Mouse (Mus musculus) limb, embryonic 15.5 days (tissue): ENCODE results near the gene Hist1h2bh. TPM values are rescaled to one million over a fixed set of nuclear protein-coding genes. Genes with fewer than 3 reads are reported as not detected.
"Not testable (repeated sequence)": the region's sequence is repeated elsewhere in the genome, so short reads cannot be mapped to it uniquely, and the experiment has no call there.

Experiments used
- ATAC-seq: fragments of 200-750 bp; cut with Nextera tagmentation; 2 replicates; pipeline ENCODE4 v1.8.0; 2017; ENCODE audit warnings: low read depth, moderate TSS enrichment; ENCODE audit not compliant: insufficient number of reproducible peaks, low FRiP score, low TSS enrichment
- H3K27ac ChIP-seq: fragments of 300-500 bp; sonication (generic); 2 replicates; pipeline ENCODE4 v1.5.1; 2015; ENCODE audit warnings: moderate library complexity, mild to moderate bottlenecking, inconsistent platforms
- H3K27me3 ChIP-seq: fragments of 300-500 bp; sonication (generic); 2 replicates; pipeline ENCODE4 v1.6.1; 2015; ENCODE audit warnings: inconsistent platforms
- H3K36me3 ChIP-seq: fragments of 300-500 bp; sonication (generic); 2 replicates; pipeline ENCODE4 v1.6.1; 2015; ENCODE audit warnings: inconsistent platforms
- H3K4me1 ChIP-seq: fragments of 300-500 bp; sonication (generic); 2 replicates; pipeline ENCODE4 v1.6.1; 2015; ENCODE audit warnings: inconsistent platforms
- H3K4me2 ChIP-seq: fragments of 300-500 bp; sonication (generic); 2 replicates; pipeline ENCODE4 v1.6.1; 2015; ENCODE audit warnings: mild to moderate bottlenecking, inconsistent platforms
- H3K4me3 ChIP-seq: fragments of 300-500 bp; sonication (generic); 2 replicates; pipeline ENCODE4 v1.5.1; 2015; ENCODE audit warnings: mild to moderate bottlenecking, inconsistent platforms
- H3K9ac ChIP-seq: fragments of 300-500 bp; sonication (generic); 2 replicates; pipeline ENCODE4 v1.6.1; 2015; ENCODE audit warnings: inconsistent platforms
- H3K9me3 ChIP-seq: fragments of 300-500 bp; sonication (generic); 2 replicates; pipeline ENCODE4 v1.6.1; 2016; ENCODE audit warnings: inconsistent platforms
- WGBS: fragments of 180-500 bp; shearing (Covaris S2); methylation state at CpG from one replicate; pipeline ENCODE4 v1.1.7; 2015; 5-methylcytosine and 5-hydroxymethylcytosine counted together
- polyA plus RNA-seq: library from polyadenylated mRNA; unstranded; fragments of >200 nt; fragmentation: Nextera tagmentation; extraction: Ambion mirVana; gene quantifications from 2 replicates; pipeline ENCODE4 v1.2.1, GENCODE M21; 2015

The Hist1h2bh gene
- polyA plus RNA-seq, 1 experiment from 2014 or later: 0.77 TPM

DNA sequence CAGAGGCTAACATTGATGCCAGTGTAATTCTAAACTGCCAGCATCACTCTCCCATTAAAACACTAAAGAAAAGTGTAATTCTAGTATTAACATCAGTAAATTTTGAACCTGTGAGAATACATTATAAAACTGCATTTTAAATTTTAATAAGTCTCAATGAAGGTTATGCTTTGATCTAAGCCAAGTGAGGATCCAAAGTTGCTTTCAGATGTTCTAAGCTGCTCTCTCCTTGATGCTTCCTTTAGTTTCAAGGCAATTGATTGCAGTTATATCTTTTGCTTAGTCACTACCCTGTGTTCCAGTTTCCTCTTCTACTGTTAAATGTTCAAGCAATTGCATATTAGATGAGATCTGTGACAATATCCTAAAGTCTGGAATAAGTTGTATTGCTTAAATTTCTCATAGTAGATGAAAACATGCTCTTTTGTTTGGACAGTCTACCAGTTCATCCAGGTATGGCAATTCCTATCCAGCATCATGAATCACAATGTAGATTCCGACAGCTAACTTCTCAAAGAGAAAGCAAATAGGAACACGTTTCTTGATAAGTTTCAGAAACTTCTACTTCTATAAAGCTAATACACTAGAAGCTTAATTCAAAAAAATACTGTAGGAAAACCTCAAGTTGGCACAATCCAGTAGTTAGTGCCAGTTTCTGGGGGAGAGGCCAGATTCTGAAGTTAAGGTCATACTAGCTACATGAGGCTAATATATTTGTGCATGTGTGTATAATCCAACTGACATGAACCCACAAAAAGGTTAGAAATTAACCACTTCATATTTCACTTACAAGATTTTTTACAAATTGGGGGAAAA, 29.2 kb upstream of the Hist1h2bh start:
- Histone ChIP-seq H3K27me3 (no peaks in the 10 kb centered on the region), H3K4me1 (peaks cover 30% of the 10 kb centered on the region), H3K27ac (peak overlapping the region; percentile 94), H3K4me2 (peak overlapping the region; percentile 53), H3K9ac (peak overlapping the region; percentile 40; the same call in 1 of the 2 replicates), H3K36me3 (no peaks in the 10 kb centered on the region), H3K4me3 (peak overlapping the region; percentile 43), H3K9me3 (no peaks in the 10 kb centered on the region)
- ATAC-seq: no peak
- whole genome bisulfite sequencing: 23% methylated on average over 2 of the region's 2 CpGs

GRCm38 (mm10) chr13:23571504-23572217, 28.5 kb upstream of the Hist1h2bh start:
- Histone ChIP-seq H3K4me3 (peak overlapping the region; percentile 43), H3K4me1 (peaks cover 23% of the 10 kb centered on the region), H3K4me2 (peak overlapping the region; percentile 53), H3K27ac (peak overlapping the region; percentile 94), H3K9ac (peak overlapping the region; percentile 40)
- ATAC-seq, H3K36me3 ChIP-seq, H3K27me3 ChIP-seq, H3K9me3 ChIP-seq: not testable (repeated sequence)
- under 1% methylated on average over 17 of the region's 34 CpGs for WGBS

DNA sequence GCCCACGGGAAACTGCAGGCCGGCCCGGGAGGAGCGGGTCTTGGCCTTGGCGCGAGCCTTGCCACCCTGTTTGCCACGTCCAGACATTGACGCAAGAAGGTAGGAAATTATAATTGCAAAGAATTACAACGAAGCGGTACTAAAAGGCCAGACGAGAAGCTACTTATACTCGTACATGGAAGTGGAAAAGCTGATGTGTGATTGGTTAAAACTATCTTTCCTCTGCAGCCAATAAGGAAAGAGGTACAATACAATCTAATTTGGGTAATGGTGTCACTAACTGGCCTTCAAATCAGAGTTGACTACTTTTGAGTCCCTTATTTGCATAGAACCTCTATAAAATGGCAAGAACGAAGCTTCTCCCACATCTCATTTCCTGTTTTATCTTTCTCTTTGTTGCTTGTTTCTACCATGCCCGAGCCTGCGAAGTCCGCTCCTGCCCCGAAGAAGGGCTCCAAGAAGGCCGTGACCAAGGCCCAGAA, 27.9 kb upstream of the Hist1h2bh start, which contains the start of the genes Hist1h2ae and Hist1h2bg:
Gene Hist1h2ae (minus strand): TSS at position 199 of the 482 bp plus-strand sequence.
Gene Hist1h2bg (plus strand): TSS at position 375 of the 482 bp plus-strand sequence.
- Histone ChIP-seq H3K4me3 (peak within 1 kb of the TSS; percentile 43), H3K4me1 (peaks cover 17% of the 10 kb centered on the region), H3K27ac (peak within 1 kb of the TSS; percentile 94), H3K36me3 (no peaks in the 10 kb centered on the region), H3K27me3 (no peaks in the 10 kb centered on the region), H3K9me3 (no peaks in the 10 kb centered on the region), H3K9ac (peak within 1 kb of the TSS; percentile 40), H3K4me2 (peak within 1 kb of the TSS; percentile 53)
- peak; percentile 91 for ATAC-seq
- WGBS: under 1% methylated on average over 18 of the region's 18 CpGs

- not testable (repeated sequence) for H3K27me3 ChIP-seq, H3K9me3 ChIP-seq, ATAC-seq, H3K36me3 ChIP-seq
- peak overlapping the region; percentile 43 for H3K4me3 ChIP-seq
- H3K4me2 ChIP-seq: peak overlapping the region; percentile 53
- peak overlapping the region; percentile 94 for H3K27ac ChIP-seq
- 0 out of 2 replicates have a peak overlapping the region, but pooled peaks have one; percentile 35 for H3K9ac ChIP-seq
- H3K4me1 ChIP-seq: peaks cover 16% of the 10 kb centered on the region
- under 1% methylated on average over 23 of the region's 41 CpGs for WGBS
Measured at GRCm38 (mm10) chr13:23570261-23571021, 27.2 kb upstream of the Hist1h2bh start.

DNA sequence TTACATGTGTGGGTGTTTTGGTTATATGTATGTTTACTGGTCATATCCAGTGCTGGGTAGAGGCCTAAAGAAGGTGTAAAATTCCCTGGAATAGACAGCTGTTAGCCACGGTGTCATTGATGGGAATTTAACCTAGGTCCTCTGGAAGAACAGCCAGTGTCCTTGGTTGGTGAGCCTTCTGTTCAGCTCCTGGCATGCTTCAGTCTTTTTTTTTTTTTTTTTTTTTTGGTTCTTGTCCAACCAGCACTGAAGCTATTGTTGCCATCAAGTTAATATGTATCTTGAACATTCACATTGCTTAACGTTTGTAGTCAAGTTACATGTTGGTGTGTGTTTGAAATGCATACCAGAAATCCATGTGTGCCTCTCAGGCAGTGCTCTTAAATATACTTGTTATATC, 21.3 kb upstream of the Hist1h2bh start:
- Histone ChIP-seq H3K9me3 (no peaks in the 10 kb centered on the region), H3K9ac (no peak overlapping the region), H3K4me3 (no peak overlapping the region), H3K4me1 (no peaks in the 10 kb centered on the region), H3K27me3 (no peaks in the 10 kb centered on the region), H3K27ac (no peak overlapping the region), H3K4me2 (no peak overlapping the region), H3K36me3 (no peaks in the 10 kb centered on the region)
- WGBS: 81% methylated on average over 2 of the region's 2 CpGs
- no peak for ATAC-seq

GRCm38 (mm10) chr13:23562699-23563462, 19.7 kb upstream of the Hist1h2bh start:
- no peaks in the 10 kb centered on the region for H3K9me3 ChIP-seq
- H3K36me3 ChIP-seq: no peaks in the 10 kb centered on the region
- H3K4me1 ChIP-seq: no peaks in the 10 kb centered on the region
- peak overlapping the region; percentile 62 for H3K4me2 ChIP-seq
- 0 out of 2 replicates have a peak, but pooled peaks have one; percentile 16 for ATAC-seq
- 3% methylated on average over 18 of the region's 18 CpGs for WGBS
- peak overlapping the region; percentile 49 for H3K4me3 ChIP-seq
- no peaks in the 10 kb centered on the region for H3K27me3 ChIP-seq
- no peak overlapping the region; the same call in 1 of the 2 replicates for H3K9ac ChIP-seq
- peak overlapping the region; percentile 96 for H3K27ac ChIP-seq

DNA sequence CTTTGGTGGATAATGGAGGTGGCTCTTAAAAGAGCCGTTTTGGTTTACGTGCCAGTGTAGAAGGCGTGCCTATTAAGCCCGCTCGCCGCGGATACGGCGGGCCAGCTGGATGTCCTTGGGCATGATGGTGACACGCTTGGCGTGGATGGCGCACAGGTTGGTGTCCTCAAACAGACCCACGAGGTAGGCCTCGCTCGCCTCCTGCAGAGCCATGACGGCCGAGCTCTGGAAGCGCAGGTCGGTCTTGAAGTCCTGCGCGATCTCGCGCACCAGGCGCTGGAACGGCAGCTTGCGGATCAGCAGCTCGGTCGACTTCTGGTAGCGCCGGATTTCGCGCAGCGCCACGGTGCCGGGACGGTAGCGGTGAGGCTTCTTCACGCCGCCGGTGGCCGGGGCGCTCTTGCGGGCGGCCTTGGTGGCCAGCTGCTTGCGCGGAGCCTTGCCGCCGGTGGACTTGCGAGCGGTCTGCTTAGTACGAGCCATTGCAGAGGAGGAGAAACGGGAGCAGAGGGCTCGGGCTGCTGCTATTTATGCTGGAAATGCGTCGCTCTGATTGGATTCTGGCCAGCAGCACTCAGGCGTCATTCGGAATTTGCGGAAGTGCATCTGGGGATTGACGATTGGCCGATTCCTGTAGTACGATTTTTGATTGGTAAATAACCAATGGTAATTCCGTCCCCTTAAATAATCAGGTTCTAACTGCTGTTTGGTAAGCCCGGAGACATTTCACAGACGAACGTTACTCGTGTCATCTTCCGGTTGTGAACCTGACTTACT, 18.9 kb upstream of the Hist1h2bh start, which contains the start of gene Hist1h3e:
Gene Hist1h3e (minus strand): TSS at position 487 of the 777 bp plus-strand sequence.
- peak within 1 kb of the TSS; percentile 49 for H3K4me3 ChIP-seq
- not testable (repeated sequence) for H3K4me1 ChIP-seq, H3K9me3 ChIP-seq, H3K36me3 ChIP-seq, H3K27me3 ChIP-seq
- peak within 1 kb of the TSS; percentile 31; the same call in 1 of the 2 replicates for H3K9ac ChIP-seq
- ATAC-seq: peak; percentile 88
- H3K4me2 ChIP-seq: peak within 1 kb of the TSS; percentile 62
- under 1% methylated on average over 67 of the region's 67 CpGs for WGBS
- peak within 1 kb of the TSS; percentile 96 for H3K27ac ChIP-seq

- WGBS: 0% methylated on average over 2 of the region's 5 CpGs
- H3K9ac ChIP-seq, ATAC-seq, H3K4me1 ChIP-seq, H3K36me3 ChIP-seq, H3K27me3 ChIP-seq, H3K9me3 ChIP-seq: not testable (repeated sequence)
- H3K27ac ChIP-seq: peak overlapping the region; percentile 96; the same call in 1 of the 2 replicates
- H3K4me3 ChIP-seq: peak overlapping the region; percentile 49
- H3K4me2 ChIP-seq: peak overlapping the region; percentile 62
Measured at GRCm38 (mm10) chr13:23561531-23561882, 18.3 kb upstream of the Hist1h2bh start.

- H3K4me3 ChIP-seq, H3K9ac ChIP-seq, H3K9me3 ChIP-seq, ATAC-seq, H3K36me3 ChIP-seq, H3K4me2 ChIP-seq, H3K27me3 ChIP-seq, H3K4me1 ChIP-seq, H3K27ac ChIP-seq: not testable (repeated sequence)
- WGBS: 25% methylated on average over 2 of the region's 2 CpGs
Measured at GRCm38 (mm10) chr13:23560699-23561098, 17.5 kb upstream of the Hist1h2bh start.

DNA sequence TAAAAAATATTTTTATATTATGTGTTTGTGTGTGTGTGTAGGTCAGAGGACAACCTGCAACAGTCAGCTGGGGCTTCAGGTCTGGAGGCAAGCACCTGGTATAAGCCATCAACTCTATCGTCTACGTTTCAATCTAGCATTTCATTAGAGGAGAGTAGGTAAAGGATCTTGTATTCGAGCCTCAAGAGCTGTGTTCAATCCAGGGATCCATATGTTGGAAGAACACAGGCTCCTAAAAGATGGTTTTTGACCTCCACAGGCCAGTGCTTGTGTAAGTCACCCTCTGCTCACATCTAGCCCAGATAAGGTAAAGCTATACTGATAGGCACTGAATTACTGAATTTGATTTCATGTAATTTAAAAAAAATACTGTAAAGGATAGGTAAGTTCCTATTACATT, 13.7 kb upstream of the Hist1h2bh start:
- no peak overlapping the region for H3K9ac ChIP-seq
- WGBS: 58% methylated on average over 3 of the region's 3 CpGs
- ATAC-seq: no peak
- no peaks in the 10 kb centered on the region for H3K9me3 ChIP-seq
- H3K4me2 ChIP-seq: peak overlapping the region; percentile 22; the same call in 1 of the 2 replicates
- H3K4me3 ChIP-seq: no peak overlapping the region
- H3K27ac ChIP-seq: peak overlapping the region; percentile 97
- H3K27me3 ChIP-seq: no peaks in the 10 kb centered on the region
- H3K36me3 ChIP-seq: no peaks in the 10 kb centered on the region
- peaks cover 15% of the 10 kb centered on the region for H3K4me1 ChIP-seq
